In genomic region chr7:80273456-80273855, GRCm38 (mm10) we compare ENCODE assay signal across 30 mouse cellular contexts. TPM values are rescaled to one million over a fixed set of nuclear protein-coding genes. Genes with fewer than 3 reads are reported as not detected.
"Had no signal": no experiment of that assay in that cellular context is flagged by ENCODE, and none has a peak within 500 bp of the region (broad histone marks: within the 10 kb centered on the region; RNA-seq: fewer than 3 reads in every experiment).

No protein-coding gene starts in this region.

- DNase-seq: left cerebral cortex, postnatal 4 days; liver; liver, embryonic 13.5 days; liver, postnatal 0 days; lung, adult 18-20 months; lung, adult 2 months; lung, embryonic 14.5 days; lung, postnatal 10 days; lung, postnatal 14 days; lung, postnatal 36 days; lung, postnatal 4 days; midbrain, embryonic 14.5 days had no signal

- ATAC-seq: liver, embryonic 12.5 days; liver, postnatal 0 days; lung, postnatal 0 days; midbrain, embryonic 13.5 days; midbrain, embryonic 15.5 days; midbrain, embryonic 16.5 days had no signal

- H3K27me3 ChIP-seq: limb, embryonic 12.5 days; limb, embryonic 13.5 days; limb, embryonic 15.5 days; liver, embryonic 12.5 days; liver, embryonic 13.5 days; liver, embryonic 15.5 days; lung, embryonic 15.5 days; midbrain, embryonic 12.5 days; midbrain, embryonic 13.5 days; midbrain, embryonic 15.5 days; neural tube, embryonic 12.5 days; neural tube, embryonic 13.5 days had no signal

- H3K4me3 ChIP-seq: limb, embryonic 10.5 days; limb, embryonic 12.5 days; limb, embryonic 13.5 days; limb, embryonic 15.5 days; liver, embryonic 12.5 days; liver, embryonic 13.5 days; liver, embryonic 15.5 days; lung, embryonic 15.5 days; midbrain, embryonic 10.5 days; midbrain, embryonic 12.5 days; midbrain, embryonic 13.5 days; midbrain, embryonic 15.5 days; myocyte; neural tube, embryonic 12.5 days; neural tube, embryonic 13.5 days had no signal

- H3K9me3 ChIP-seq: liver, embryonic 12.5 days; liver, embryonic 13.5 days; liver, embryonic 15.5 days; lung, embryonic 15.5 days had no signal

RNA-seq across cellular contexts. Expression of gene Ttll13, which starts 27.3 kb away (rescaled TPM):
- total RNA-seq: megakaryocyte progenitor cell, adult 5-6 weeks; monocyte, adult 5-6 weeks had no signal
